Mouse (Mus musculus): ENCODE measurements at regions not wholly inside any gene's neighbourhood (a gene's known extent, or its start where the extent isn't known, plus 50 kb on each side); places are given as distances from the start of the nearest gene placed in this dataset.

DNA sequence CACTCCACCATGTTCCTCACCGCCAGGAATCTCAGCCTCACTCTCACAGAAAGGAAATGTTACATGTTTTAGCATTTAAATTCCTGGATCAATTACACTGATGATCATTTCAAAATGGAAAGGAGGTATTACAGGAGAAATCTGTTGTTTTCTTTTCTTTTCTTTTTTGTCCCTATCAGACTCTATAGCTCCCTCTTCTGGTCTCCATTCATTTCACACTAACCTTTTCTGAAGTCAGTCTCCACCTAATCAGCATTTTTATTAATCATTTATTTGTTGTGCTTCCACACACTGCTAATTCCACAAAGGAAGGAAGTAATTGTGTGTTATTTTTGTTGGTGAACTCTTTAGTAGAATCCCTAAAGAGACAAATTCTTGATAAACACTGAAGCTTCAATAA is 130.5 kb upstream of the Car10 start:
- Histone ChIP-seq H3ac (ENCODE audit: control insufficient read depth, insufficient read length, low read depth) (no peak overlapping the region), H3K79me3 (ENCODE audit: low read depth) (no peaks in the 10 kb centered on the region), H3K4me3 (ENCODE audit: insufficient read depth, poor library complexity, severe bottlenecking) (no peak overlapping the region), H3K27me3 (ENCODE audit: control insufficient read depth, insufficient read depth, insufficient read length) (no peaks in the 10 kb centered on the region), H3K36me3 (ENCODE audit: control insufficient read depth, insufficient read depth) (no peaks in the 10 kb centered on the region), H3K79me2 (ENCODE audit: control insufficient read depth, insufficient read depth) (no peaks in the 10 kb centered on the region)
- no peak for TF ChIP-seq FOSL1 (IDR thresholded peaks at IDR 0.05; ENCODE audit: insufficient read depth, low read length, poor library complexity, severe bottlenecking)
- TF ChIP-seq CTCF (IDR thresholded peaks at IDR 0.05; ENCODE audit: control insufficient read depth, insufficient read depth, insufficient read length): no peak
- TF ChIP-seq MYOG (IDR thresholded peaks at IDR 0.05; ENCODE audit: control insufficient read depth, extremely low read depth, insufficient read length): no peak
- TF ChIP-seq MAX (IDR thresholded peaks at IDR 0.05): no peak
- TF ChIP-seq CEBPB (IDR thresholded peaks at IDR 0.05; ENCODE audit: low read depth): no peak
- TF ChIP-seq MYOD1 (IDR thresholded peaks at IDR 0.05; ENCODE audit: control insufficient read depth, insufficient read length, low read depth): no peak
- no peak for TF ChIP-seq USF1 (IDR thresholded peaks at IDR 0.05; ENCODE audit: low read depth)

DNA sequence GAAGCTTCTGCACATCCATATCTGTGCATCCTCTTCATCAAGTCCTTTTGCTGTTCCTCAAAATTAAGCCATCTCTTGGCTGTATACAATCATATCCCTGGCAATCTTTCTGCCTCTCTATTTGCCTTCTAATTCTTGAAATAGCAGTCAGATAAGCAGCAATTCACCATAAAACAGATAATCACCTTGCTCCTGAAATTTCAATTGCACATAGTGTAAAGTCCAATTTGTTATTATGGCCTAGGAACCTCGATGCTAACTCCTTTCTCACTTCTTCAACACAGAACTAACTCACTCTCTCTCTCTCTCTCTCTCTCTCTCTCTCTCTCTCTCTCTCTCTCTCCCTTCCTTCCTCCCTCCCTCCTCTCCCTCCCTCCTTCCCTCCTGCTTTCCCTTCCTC is 98.2 kb upstream of the Car10 start:
- H3K36me3 ChIP-seq (ENCODE audit: control insufficient read depth, insufficient read depth): no peaks in the 10 kb centered on the region
- no peaks in the 10 kb centered on the region for H3K79me2 ChIP-seq (ENCODE audit: control insufficient read depth, insufficient read depth)
- H3K27me3 ChIP-seq (ENCODE audit: control insufficient read depth, insufficient read depth, insufficient read length): no peaks in the 10 kb centered on the region
- TF ChIP-seq FOSL1 (IDR thresholded peaks at IDR 0.05; ENCODE audit: insufficient read depth, low read length, poor library complexity, severe bottlenecking) (no peak), CEBPB (IDR thresholded peaks at IDR 0.05; ENCODE audit: low read depth) (no peak), MAX (IDR thresholded peaks at IDR 0.05) (no peak), CTCF (IDR thresholded peaks at IDR 0.05; ENCODE audit: control insufficient read depth, insufficient read depth, insufficient read length) (no peak), MYOD1 (IDR thresholded peaks at IDR 0.05; ENCODE audit: control insufficient read depth, insufficient read length, low read depth) (no peak), USF1 (IDR thresholded peaks at IDR 0.05; ENCODE audit: low read depth) (no peak)
- H3K79me3 ChIP-seq (ENCODE audit: low read depth): no peaks in the 10 kb centered on the region
- no peak overlapping the region for H3K4me3 ChIP-seq (ENCODE audit: insufficient read depth, poor library complexity, severe bottlenecking)
- no peak overlapping the region for H3ac ChIP-seq (ENCODE audit: control insufficient read depth, insufficient read length, low read depth)

DNA sequence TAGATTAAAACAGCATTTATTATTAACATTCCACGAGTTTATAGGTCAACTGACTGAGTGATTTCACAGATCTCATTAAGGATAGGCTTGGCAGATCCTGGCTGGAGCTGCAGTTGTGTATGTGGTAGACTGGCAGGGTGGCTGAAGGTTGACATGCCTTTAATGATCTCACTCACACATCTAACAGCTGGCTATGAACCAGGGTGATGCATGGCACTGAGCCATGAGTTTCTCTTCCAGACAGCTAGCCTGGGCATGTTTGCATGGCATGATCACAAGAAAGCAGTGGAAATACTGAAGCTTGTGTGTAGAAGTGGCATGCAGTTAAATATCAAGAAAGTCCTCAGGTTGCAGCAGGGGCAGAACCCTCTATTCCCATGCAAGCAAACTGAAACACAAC is 91.8 kb upstream of the Car10 start:
- Histone ChIP-seq H3K4me3 (ENCODE audit: insufficient read depth, poor library complexity, severe bottlenecking) (no peak overlapping the region), H3ac (ENCODE audit: control insufficient read depth, insufficient read length, low read depth) (no peak overlapping the region), H3K79me2 (ENCODE audit: control insufficient read depth, insufficient read depth) (no peaks in the 10 kb centered on the region), H3K79me3 (ENCODE audit: low read depth) (no peaks in the 10 kb centered on the region), H3K36me3 (ENCODE audit: control insufficient read depth, insufficient read depth) (no peaks in the 10 kb centered on the region), H3K27me3 (ENCODE audit: control insufficient read depth, insufficient read depth, insufficient read length) (no peaks in the 10 kb centered on the region)
- TF ChIP-seq FOSL1 (IDR thresholded peaks at IDR 0.05; ENCODE audit: insufficient read depth, low read length, poor library complexity, severe bottlenecking) (no peak), MYOD1 (IDR thresholded peaks at IDR 0.05; ENCODE audit: control insufficient read depth, insufficient read length, low read depth) (peak; percentile 25)

DNA sequence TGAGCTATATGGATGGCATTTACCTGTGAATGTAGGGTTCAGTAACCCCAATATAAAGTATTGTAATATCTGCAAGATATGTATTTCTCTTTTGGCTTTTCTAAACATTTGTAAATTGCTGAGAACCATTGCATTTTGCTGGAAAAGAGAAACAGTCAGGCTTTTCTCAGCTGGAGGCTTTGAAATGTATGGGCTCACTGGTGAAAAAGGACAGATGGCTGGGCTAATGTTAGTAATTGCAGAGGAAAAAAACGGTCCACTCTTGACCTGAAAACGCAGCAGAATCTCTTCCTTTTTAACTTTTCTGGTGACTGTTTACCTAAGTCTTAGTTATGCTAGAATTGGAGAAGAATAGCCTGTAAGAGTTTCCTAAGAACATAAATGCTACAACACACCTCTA is 71.8 kb upstream of the Car10 start:
- Histone ChIP-seq H3K4me3 (ENCODE audit: insufficient read depth, poor library complexity, severe bottlenecking) (no peak overlapping the region), H3K79me3 (ENCODE audit: low read depth) (no peaks in the 10 kb centered on the region), H3K36me3 (ENCODE audit: control insufficient read depth, insufficient read depth) (no peaks in the 10 kb centered on the region), H3K27me3 (ENCODE audit: control insufficient read depth, insufficient read depth, insufficient read length) (no peaks in the 10 kb centered on the region), H3ac (ENCODE audit: control insufficient read depth, insufficient read length, low read depth) (no peak overlapping the region), H3K79me2 (ENCODE audit: control insufficient read depth, insufficient read depth) (no peaks in the 10 kb centered on the region)
- TF ChIP-seq USF1 (IDR thresholded peaks at IDR 0.05; ENCODE audit: low read depth) (no peak), MYOG (IDR thresholded peaks at IDR 0.05; ENCODE audit: control insufficient read depth, extremely low read depth, insufficient read length) (no peak), CEBPB (IDR thresholded peaks at IDR 0.05; ENCODE audit: low read depth) (no peak), MAX (IDR thresholded peaks at IDR 0.05) (no peak), CTCF (IDR thresholded peaks at IDR 0.05; ENCODE audit: control insufficient read depth, insufficient read depth, insufficient read length) (no peak), FOSL1 (IDR thresholded peaks at IDR 0.05; ENCODE audit: insufficient read depth, low read length, poor library complexity, severe bottlenecking) (no peak), MYOD1 (IDR thresholded peaks at IDR 0.05; ENCODE audit: control insufficient read depth, insufficient read length, low read depth) (no peak)

DNA sequence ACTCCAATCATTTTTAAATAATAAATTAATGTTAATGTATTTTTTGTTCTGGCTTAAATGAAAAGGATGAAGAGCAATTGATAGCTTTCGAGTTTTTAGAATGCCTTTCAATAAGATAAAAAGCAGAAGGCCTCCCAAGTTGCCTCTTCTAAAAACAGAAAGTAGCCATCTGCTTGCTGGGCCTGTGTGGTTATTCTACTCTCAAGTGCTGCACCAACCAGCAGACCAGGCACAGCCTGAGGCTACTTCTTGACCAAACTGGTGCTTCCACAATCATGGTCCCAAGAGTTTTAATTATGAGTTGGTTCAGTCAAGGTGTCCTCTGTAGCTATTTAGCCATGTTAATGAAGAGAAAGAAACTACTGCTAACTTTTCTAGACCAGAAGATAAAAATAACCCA is 62.3 kb upstream of the Car10 start:
- H3K27me3 ChIP-seq (ENCODE audit: control insufficient read depth, insufficient read depth, insufficient read length): no peaks in the 10 kb centered on the region
- no peak overlapping the region for H3ac ChIP-seq (ENCODE audit: control insufficient read depth, insufficient read length, low read depth)
- no peaks in the 10 kb centered on the region for H3K79me2 ChIP-seq (ENCODE audit: control insufficient read depth, insufficient read depth)
- H3K4me3 ChIP-seq (ENCODE audit: insufficient read depth, poor library complexity, severe bottlenecking): no peak overlapping the region
- no peaks in the 10 kb centered on the region for H3K36me3 ChIP-seq (ENCODE audit: control insufficient read depth, insufficient read depth)
- no peak for TF ChIP-seq MYOD1 (IDR thresholded peaks at IDR 0.05; ENCODE audit: control insufficient read depth, insufficient read length, low read depth)
- no peak for TF ChIP-seq USF1 (IDR thresholded peaks at IDR 0.05; ENCODE audit: low read depth)
- no peak for TF ChIP-seq CEBPB (IDR thresholded peaks at IDR 0.05; ENCODE audit: low read depth)
- no peak for TF ChIP-seq MAX (IDR thresholded peaks at IDR 0.05)
- TF ChIP-seq CTCF (IDR thresholded peaks at IDR 0.05; ENCODE audit: control insufficient read depth, insufficient read depth, insufficient read length): no peak
- TF ChIP-seq MYOG (IDR thresholded peaks at IDR 0.05; ENCODE audit: control insufficient read depth, extremely low read depth, insufficient read length): no peak
- no peak for TF ChIP-seq FOSL1 (IDR thresholded peaks at IDR 0.05; ENCODE audit: insufficient read depth, low read length, poor library complexity, severe bottlenecking)
- H3K79me3 ChIP-seq (ENCODE audit: low read depth): no peaks in the 10 kb centered on the region

DNA sequence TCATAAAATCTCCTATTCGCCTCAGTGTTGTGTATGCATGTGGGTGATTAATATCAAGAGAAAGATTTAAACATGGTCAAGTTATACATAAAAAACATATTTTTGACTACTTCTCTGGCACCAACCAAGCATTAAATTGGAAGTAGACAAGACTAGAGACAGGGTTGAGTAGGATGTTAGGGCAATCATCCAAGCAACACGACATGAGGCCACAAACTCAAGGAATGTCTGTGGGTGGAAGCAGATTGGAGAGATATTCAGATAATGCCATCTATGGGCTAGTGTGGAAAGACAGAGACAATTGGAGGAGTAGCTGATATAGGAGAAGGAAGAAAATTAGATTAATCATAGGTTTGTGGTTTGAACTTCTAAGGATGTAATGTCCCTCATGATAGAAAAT is 60.0 kb upstream of the Car10 start:
- TF ChIP-seq CTCF (IDR thresholded peaks at IDR 0.05; ENCODE audit: control insufficient read depth, insufficient read depth, insufficient read length): no peak
- TF ChIP-seq FOSL1 (IDR thresholded peaks at IDR 0.05; ENCODE audit: insufficient read depth, low read length, poor library complexity, severe bottlenecking): no peak
- TF ChIP-seq MYOG (IDR thresholded peaks at IDR 0.05; ENCODE audit: control insufficient read depth, extremely low read depth, insufficient read length): no peak
- TF ChIP-seq MAX (IDR thresholded peaks at IDR 0.05): no peak
- TF ChIP-seq CEBPB (IDR thresholded peaks at IDR 0.05; ENCODE audit: low read depth): no peak
- no peak for TF ChIP-seq USF1 (IDR thresholded peaks at IDR 0.05; ENCODE audit: low read depth)
- no peak for TF ChIP-seq MYOD1 (IDR thresholded peaks at IDR 0.05; ENCODE audit: control insufficient read depth, insufficient read length, low read depth)
- H3K4me3 ChIP-seq (ENCODE audit: insufficient read depth, poor library complexity, severe bottlenecking): no peak overlapping the region
- H3K27me3 ChIP-seq (ENCODE audit: control insufficient read depth, insufficient read depth, insufficient read length): no peaks in the 10 kb centered on the region
- no peaks in the 10 kb centered on the region for H3K79me2 ChIP-seq (ENCODE audit: control insufficient read depth, insufficient read depth)
- no peaks in the 10 kb centered on the region for H3K79me3 ChIP-seq (ENCODE audit: low read depth)
- H3K36me3 ChIP-seq (ENCODE audit: control insufficient read depth, insufficient read depth): no peaks in the 10 kb centered on the region
- H3ac ChIP-seq (ENCODE audit: control insufficient read depth, insufficient read length, low read depth): no peak overlapping the region

Data from C2C12 (cell line).